Mouse (Mus musculus): ENCODE results near the gene Naa80. TPM values are rescaled to one million over a fixed set of nuclear protein-coding genes. Genes with fewer than 3 reads are reported as not detected.

Naa80 gene
- polyA plus RNA-seq, 1 experiment from 2014 or later = 19.2 TPM

DNA sequence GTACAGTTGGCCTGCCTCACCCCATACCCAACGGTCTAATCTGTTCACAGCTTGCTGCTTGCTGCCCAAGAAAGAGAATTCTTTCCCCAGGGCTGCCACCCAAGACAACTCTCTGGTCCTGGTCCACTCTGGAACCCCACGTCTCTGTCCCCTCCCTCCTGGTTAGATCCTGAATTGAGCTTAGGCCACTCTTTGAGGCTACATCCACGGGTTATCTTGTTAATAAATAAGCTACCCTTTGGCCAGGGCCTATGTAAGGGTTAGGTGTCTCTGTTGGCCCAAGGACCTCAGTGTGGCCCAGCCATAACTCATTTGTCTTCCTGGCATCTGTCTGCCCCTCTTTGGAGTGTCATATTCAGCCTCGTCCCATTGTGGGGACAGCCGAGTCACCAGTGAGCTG, 19.7 kb downstream of the Naa80 start:
- Histone ChIP-seq H3K9me3 (ENCODE audit: control insufficient read depth, low read length) (no peaks in the 10 kb centered on the region), H3K4me1 (ENCODE audit: control insufficient read depth, insufficient read depth, low read length) (peaks cover 32% of the 10 kb centered on the region), H3K27me3 (replicated peaks; ENCODE audit: control insufficient read depth, insufficient read depth, low read length) (no peaks in the 10 kb centered on the region), H3K9ac (ENCODE audit: low read depth, low read length) (peak overlapping the region; percentile 24; the same call in 1 of the 2 replicates), H3K4me3 (ENCODE audit: low read length) (no peak overlapping the region), H3K36me3 (ENCODE audit: control insufficient read depth, insufficient read depth, low read length) (peaks cover 8% of the 10 kb centered on the region; the same call in 1 of the 2 replicates), H3K27ac (ENCODE audit: low read length) (no peak overlapping the region), H3K4me2 (ENCODE audit: low read depth, low read length) (no peak overlapping the region)
- WGBS = 63% methylated on average over 5 of the region's 5 CpGs
- ATAC-seq = no peak

DNA sequence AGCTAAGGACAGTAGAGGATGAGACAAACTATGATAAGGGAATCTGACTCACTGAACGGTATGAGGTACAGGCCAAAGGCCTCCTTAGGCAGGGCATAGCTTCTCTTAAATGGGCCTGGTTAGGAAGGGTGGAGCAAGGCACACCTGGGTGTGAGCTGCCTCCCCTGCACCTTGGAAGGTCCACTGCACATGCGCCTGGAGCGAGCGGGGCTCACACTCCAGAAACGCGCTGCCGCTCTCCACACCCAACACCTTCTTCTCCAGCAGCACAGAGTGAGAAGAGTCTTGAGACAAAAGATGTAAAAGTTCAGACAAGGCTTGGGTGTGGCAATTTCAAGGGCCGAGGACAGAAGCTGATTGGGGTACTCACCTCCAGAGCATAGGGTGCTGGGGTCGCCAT, 20.7 kb downstream of the Naa80 start:
- H3K9me3 ChIP-seq (ENCODE audit: control insufficient read depth, low read length) = no peaks in the 10 kb centered on the region
- no peaks in the 10 kb centered on the region for H3K27me3 ChIP-seq (replicated peaks; ENCODE audit: control insufficient read depth, insufficient read depth, low read length)
- no peak overlapping the region for H3K27ac ChIP-seq (ENCODE audit: low read length)
- no peak overlapping the region for H3K4me3 ChIP-seq (ENCODE audit: low read length)
- 81% methylated on average over 9 of the region's 9 CpGs for WGBS
- peaks cover 2% of the 10 kb centered on the region; the same call in 1 of the 2 replicates for H3K36me3 ChIP-seq (ENCODE audit: control insufficient read depth, insufficient read depth, low read length)
- ATAC-seq = no peak
- H3K4me2 ChIP-seq (ENCODE audit: low read depth, low read length) = no peak overlapping the region
- no peak overlapping the region for H3K9ac ChIP-seq (ENCODE audit: low read depth, low read length)
- H3K4me1 ChIP-seq (ENCODE audit: control insufficient read depth, insufficient read depth, low read length) = peaks cover 42% of the 10 kb centered on the region

DNA sequence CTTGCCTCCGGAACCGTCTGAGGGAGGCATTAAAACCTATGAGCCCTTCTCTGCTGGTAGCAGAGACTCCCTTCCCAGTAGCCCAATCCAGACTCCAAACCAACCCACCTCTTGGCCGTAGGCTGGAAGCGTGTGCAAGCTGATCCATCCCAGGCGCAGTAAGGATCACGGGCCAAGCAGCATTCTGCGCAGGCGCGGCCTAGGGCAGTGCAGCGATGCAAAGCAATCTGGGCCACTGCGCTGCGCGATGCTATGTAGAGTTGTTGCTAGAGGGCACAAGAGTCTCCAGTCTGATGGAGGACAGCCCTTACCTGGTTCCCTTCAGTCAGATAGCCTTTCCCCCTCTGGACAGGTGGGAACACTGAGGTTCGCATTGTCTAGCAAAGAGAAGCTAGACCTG, 21.2 kb downstream of the Naa80 start:
- 68% methylated on average over 14 of the region's 14 CpGs for WGBS
- H3K36me3 ChIP-seq (ENCODE audit: control insufficient read depth, insufficient read depth, low read length) = peaks cover 2% of the 10 kb centered on the region; the same call in 1 of the 2 replicates
- H3K9me3 ChIP-seq (ENCODE audit: control insufficient read depth, low read length) = no peaks in the 10 kb centered on the region
- no peak overlapping the region for H3K4me3 ChIP-seq (ENCODE audit: low read length)
- H3K9ac ChIP-seq (ENCODE audit: low read depth, low read length) = no peak overlapping the region
- H3K27me3 ChIP-seq (replicated peaks; ENCODE audit: control insufficient read depth, insufficient read depth, low read length) = no peaks in the 10 kb centered on the region
- no peak for ATAC-seq
- H3K4me1 ChIP-seq (ENCODE audit: control insufficient read depth, insufficient read depth, low read length) = peaks cover 42% of the 10 kb centered on the region
- H3K4me2 ChIP-seq (ENCODE audit: low read depth, low read length) = no peak overlapping the region
- no peak overlapping the region for H3K27ac ChIP-seq (ENCODE audit: low read length)

DNA sequence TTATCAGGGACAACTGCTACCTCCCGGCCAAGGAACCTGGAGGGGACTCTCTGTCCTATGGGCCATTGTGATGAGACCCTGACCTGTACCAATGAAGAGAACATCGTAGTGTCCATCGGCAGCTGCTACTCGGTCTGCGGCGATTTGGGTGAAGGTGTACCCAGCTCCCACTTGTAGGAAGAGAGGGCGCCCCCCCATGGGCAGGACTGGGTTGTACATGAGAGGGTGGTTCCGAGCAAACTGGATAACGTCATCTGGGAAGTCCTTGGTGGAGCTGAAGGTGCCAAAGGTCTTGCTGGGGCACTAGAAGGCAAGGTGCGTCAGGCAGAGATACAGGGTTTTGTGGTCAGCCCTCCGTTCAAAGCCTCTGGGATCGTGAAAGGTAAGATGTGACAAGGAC, 22.1 kb downstream of the Naa80 start:
- no peak overlapping the region for H3K27ac ChIP-seq (ENCODE audit: low read length)
- no peak overlapping the region for H3K9ac ChIP-seq (ENCODE audit: low read depth, low read length)
- H3K4me3 ChIP-seq (ENCODE audit: low read length) = no peak overlapping the region
- H3K9me3 ChIP-seq (ENCODE audit: control insufficient read depth, low read length) = no peaks in the 10 kb centered on the region
- peaks cover 46% of the 10 kb centered on the region for H3K4me1 ChIP-seq (ENCODE audit: control insufficient read depth, insufficient read depth, low read length)
- H3K36me3 ChIP-seq (ENCODE audit: control insufficient read depth, insufficient read depth, low read length) = peaks cover 2% of the 10 kb centered on the region; the same call in 1 of the 2 replicates
- no peak overlapping the region for H3K4me2 ChIP-seq (ENCODE audit: low read depth, low read length)
- no peaks in the 10 kb centered on the region for H3K27me3 ChIP-seq (replicated peaks; ENCODE audit: control insufficient read depth, insufficient read depth, low read length)
- WGBS = 72% methylated on average over 12 of the region's 12 CpGs
- no peak for ATAC-seq

DNA sequence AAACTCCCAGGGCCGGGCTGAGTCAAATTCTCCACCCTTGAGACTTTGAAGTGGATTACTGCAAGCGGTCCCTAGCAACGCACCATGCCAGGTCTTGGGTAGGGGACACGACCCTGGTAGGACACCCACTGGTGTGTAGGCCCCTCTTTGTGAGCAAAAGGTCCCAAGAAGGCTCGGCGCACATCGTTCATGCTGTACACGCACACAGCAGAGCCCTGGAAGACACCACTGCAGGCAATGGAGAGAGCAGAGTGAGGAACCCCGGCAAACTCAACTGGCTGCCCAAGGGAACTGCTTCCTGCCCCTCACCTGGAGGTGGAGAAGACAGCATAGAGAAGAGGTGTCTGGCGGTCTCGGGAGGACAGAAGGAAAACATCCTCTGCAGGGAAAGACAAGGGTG, 22.6 kb downstream of the Naa80 start:
- H3K27ac ChIP-seq (ENCODE audit: low read length) = no peak overlapping the region
- no peak overlapping the region for H3K4me2 ChIP-seq (ENCODE audit: low read depth, low read length)
- no peak for ATAC-seq
- H3K27me3 ChIP-seq (replicated peaks; ENCODE audit: control insufficient read depth, insufficient read depth, low read length) = no peaks in the 10 kb centered on the region
- H3K9ac ChIP-seq (ENCODE audit: low read depth, low read length) = peak overlapping the region; percentile 3; the same call in 1 of the 2 replicates
- H3K36me3 ChIP-seq (ENCODE audit: control insufficient read depth, insufficient read depth, low read length) = peaks cover 2% of the 10 kb centered on the region; the same call in 1 of the 2 replicates
- 83% methylated on average over 11 of the region's 11 CpGs for WGBS
- H3K4me3 ChIP-seq (ENCODE audit: low read length) = no peak overlapping the region
- peaks cover 46% of the 10 kb centered on the region for H3K4me1 ChIP-seq (ENCODE audit: control insufficient read depth, insufficient read depth, low read length)
- H3K9me3 ChIP-seq (ENCODE audit: control insufficient read depth, low read length) = no peaks in the 10 kb centered on the region

DNA sequence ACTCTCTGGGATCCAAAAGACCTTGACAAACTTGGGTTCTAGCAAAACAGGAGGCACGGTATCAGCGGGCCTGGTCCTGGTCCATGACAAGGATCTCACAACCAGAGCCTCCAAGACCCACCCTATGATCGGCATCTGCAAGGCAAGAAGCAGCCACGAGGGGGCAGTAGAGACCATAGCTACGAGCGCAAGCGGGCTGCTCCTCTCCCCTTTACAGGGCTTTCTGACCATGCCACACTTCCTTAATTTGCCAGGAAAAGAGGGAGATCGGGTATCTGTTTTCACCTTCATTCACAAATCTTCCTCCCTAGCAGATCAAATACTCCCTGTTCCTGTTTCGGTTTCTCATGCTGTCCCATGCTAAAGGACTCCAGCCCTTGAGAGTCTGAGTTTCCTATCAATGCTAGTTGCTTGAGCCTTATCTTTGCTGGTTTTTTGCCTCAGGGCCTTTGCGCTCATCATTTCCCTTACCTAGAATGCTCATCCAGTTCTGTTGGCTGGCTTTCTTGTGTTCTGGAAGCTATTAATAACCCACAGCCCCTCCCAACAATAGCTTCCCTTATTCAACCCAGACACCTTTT, 23.5 kb downstream of the Naa80 start:
- no peaks in the 10 kb centered on the region for H3K9me3 ChIP-seq (ENCODE audit: control insufficient read depth, low read length)
- peaks cover 52% of the 10 kb centered on the region for H3K4me1 ChIP-seq (ENCODE audit: control insufficient read depth, insufficient read depth, low read length)
- H3K4me3 ChIP-seq (ENCODE audit: low read length) = no peak overlapping the region
- H3K27ac ChIP-seq (ENCODE audit: low read length) = no peak overlapping the region
- 0 out of 2 replicates have a peak overlapping the region, but pooled peaks have one; percentile 11 for H3K4me2 ChIP-seq (ENCODE audit: low read depth, low read length)
- H3K36me3 ChIP-seq (ENCODE audit: control insufficient read depth, insufficient read depth, low read length) = peaks cover 2% of the 10 kb centered on the region; the same call in 1 of the 2 replicates
- 13% methylated on average over 10 of the region's 10 CpGs for WGBS
- no peak for ATAC-seq
- no peaks in the 10 kb centered on the region for H3K27me3 ChIP-seq (replicated peaks; ENCODE audit: control insufficient read depth, insufficient read depth, low read length)
- H3K9ac ChIP-seq (ENCODE audit: low read depth, low read length) = peak overlapping the region; percentile 36; the same call in 1 of the 2 replicates

DNA sequence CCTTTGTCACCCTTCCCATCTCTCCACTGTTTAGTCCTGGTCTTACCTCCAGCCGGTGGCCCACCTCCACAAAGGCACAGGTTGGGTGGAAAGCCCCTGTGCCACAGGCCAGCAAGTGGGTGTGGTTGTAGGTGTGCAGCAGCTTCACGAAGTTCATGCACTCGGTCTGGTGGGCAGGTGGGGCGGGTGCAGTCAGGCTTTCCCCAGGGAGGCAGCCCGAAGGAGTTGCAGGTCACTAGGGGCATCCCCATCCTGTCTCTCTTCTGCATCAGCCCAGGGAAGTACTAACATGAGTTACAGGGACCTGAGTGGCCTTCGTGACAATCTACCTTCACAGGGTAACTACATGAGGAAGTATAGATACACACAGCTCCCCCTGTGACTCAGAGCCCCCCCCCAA, 24.6 kb downstream of the Naa80 start:
- peaks cover 62% of the 10 kb centered on the region for H3K4me1 ChIP-seq (ENCODE audit: control insufficient read depth, insufficient read depth, low read length)
- 72% methylated on average over 6 of the region's 6 CpGs for WGBS
- peak overlapping the region; percentile 57; the same call in 1 of the 2 replicates for H3K4me2 ChIP-seq (ENCODE audit: low read depth, low read length)
- no peak overlapping the region for H3K27ac ChIP-seq (ENCODE audit: low read length)
- ATAC-seq = no peak
- H3K4me3 ChIP-seq (ENCODE audit: low read length) = no peak overlapping the region
- H3K9me3 ChIP-seq (ENCODE audit: control insufficient read depth, low read length) = no peaks in the 10 kb centered on the region
- peak overlapping the region; percentile 73; the same call in 1 of the 2 replicates for H3K9ac ChIP-seq (ENCODE audit: low read depth, low read length)
- peaks cover 2% of the 10 kb centered on the region; the same call in 1 of the 2 replicates for H3K36me3 ChIP-seq (ENCODE audit: control insufficient read depth, insufficient read depth, low read length)
- no peaks in the 10 kb centered on the region for H3K27me3 ChIP-seq (replicated peaks; ENCODE audit: control insufficient read depth, insufficient read depth, low read length)

DNA sequence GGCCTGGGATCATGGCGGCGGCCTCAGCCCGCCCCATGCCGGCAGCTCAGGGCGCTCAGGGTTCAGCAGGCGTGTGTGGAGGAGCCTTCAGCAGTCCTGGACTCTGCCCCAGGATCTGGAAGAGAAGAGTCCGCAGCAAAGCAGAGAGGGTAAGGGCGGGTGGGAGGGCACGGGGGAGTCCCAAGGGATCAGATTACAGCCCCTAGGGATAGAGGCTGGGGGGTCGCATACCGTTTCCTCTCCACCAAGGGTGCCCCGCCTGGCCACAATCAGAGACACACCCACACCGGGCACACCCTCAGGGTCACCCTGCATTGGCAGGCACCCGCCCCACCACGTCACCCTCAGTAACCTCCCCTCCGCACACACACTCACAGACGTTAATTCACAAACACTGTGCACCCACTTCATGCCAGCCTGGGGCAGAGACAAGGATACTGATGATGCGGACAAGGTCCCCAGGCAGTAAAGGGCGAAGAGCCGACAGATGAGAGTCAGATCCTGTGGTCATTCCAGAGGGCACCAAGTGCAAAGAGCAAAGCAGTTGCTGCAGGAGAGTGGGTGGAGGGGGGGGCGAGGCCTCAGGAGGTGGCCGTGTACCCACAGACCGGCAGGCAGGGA, 26.5 kb downstream of the Naa80 start:
- Histone ChIP-seq H3K4me2 (ENCODE audit: low read depth, low read length) (peak overlapping the region; percentile 57), H3K4me3 (ENCODE audit: low read length) (peak overlapping the region; percentile 49), H3K27ac (ENCODE audit: low read length) (peak overlapping the region; percentile 92), H3K36me3 (ENCODE audit: control insufficient read depth, insufficient read depth, low read length) (peaks cover 2% of the 10 kb centered on the region; the same call in 1 of the 2 replicates), H3K9me3 (ENCODE audit: control insufficient read depth, low read length) (no peaks in the 10 kb centered on the region), H3K9ac (ENCODE audit: low read depth, low read length) (peak overlapping the region; percentile 73), H3K4me1 (ENCODE audit: control insufficient read depth, insufficient read depth, low read length) (peaks cover 61% of the 10 kb centered on the region), H3K27me3 (replicated peaks; ENCODE audit: control insufficient read depth, insufficient read depth, low read length) (no peaks in the 10 kb centered on the region)
- 28% methylated on average over 23 of the region's 23 CpGs for WGBS
- ATAC-seq = peak; percentile 71

DNA sequence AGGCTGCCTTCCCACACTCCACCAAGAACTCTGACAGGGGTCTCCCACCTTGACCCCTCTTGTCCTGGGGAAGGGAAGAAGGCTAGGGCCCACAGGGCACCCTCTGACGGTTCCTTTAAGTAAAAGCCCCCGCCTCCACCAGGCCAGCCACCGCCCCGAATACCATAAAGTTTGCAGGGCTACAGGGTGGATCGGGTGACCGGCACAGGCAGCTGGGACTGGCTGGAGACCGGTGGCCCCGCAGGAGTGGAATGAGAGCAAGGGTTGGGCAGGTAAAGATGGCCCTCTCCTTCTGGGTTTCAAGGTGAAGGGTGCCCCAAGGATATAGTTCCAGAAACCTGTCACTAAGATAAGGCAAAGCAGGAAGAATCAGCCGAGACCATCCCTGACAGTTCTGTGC, 27.9 kb downstream of the Naa80 start:
- Histone ChIP-seq H3K4me3 (ENCODE audit: low read length) (peak overlapping the region; percentile 49), H3K36me3 (ENCODE audit: control insufficient read depth, insufficient read depth, low read length) (no peaks in the 10 kb centered on the region), H3K4me2 (ENCODE audit: low read depth, low read length) (peak overlapping the region; percentile 43), H3K4me1 (ENCODE audit: control insufficient read depth, insufficient read depth, low read length) (peaks cover 61% of the 10 kb centered on the region), H3K9me3 (ENCODE audit: control insufficient read depth, low read length) (no peaks in the 10 kb centered on the region), H3K27me3 (replicated peaks; ENCODE audit: control insufficient read depth, insufficient read depth, low read length) (no peaks in the 10 kb centered on the region), H3K27ac (ENCODE audit: low read length) (peak overlapping the region; percentile 92), H3K9ac (ENCODE audit: low read depth, low read length) (peak overlapping the region; percentile 73)
- 7% methylated on average over 9 of the region's 9 CpGs for WGBS
- peak; percentile 52 for ATAC-seq
